Mouse (Mus musculus): ENCODE measurements around the gene Ankib1.

GRCm38 (mm10) chr5:3834107-3834506 lies 31.4 kb upstream of the Ankib1 start:
- TF ChIP-seq CTCF (conservative IDR thresholded peaks at IDR 0.05; ENCODE audit: low read length): no peak
- TF ChIP-seq NANOG (IDR thresholded peaks at IDR 0.05; ENCODE audit: borderline replicate concordance, low read length): no peak
- TF ChIP-seq POU5F1 (IDR thresholded peaks at IDR 0.05; ENCODE audit: borderline replicate concordance, low read length): no peak

Measured in E14TG2a.4 (cell line).